Mouse (Mus musculus) liver, adult 2 months (tissue): ENCODE measurements around the gene Lmo7.

Experiments used
- CTCF ChIP-seq: fragments of 200-500 bp; IDR thresholded peaks from 2 replicates; pipeline ENCODE4 v1.5.1; 2011; ENCODE audit warnings: low read depth, low read length, control low read depth
- POLR2A ChIP-seq: fragments of 200-500 bp; IDR thresholded peaks from 2 replicates; pipeline ENCODE4 v1.6.1; 2011; ENCODE audit warnings: low read length, control low read depth; ENCODE audit not compliant: insufficient read depth; ENCODE audit errors: extremely low read depth

GRCm38 (mm10) chr14:101901976-101902375 lies 172.2 kb downstream of the Lmo7 start:
- TF ChIP-seq CTCF (no peak), POLR2A (no peak)
